Mouse (Mus musculus) 416B (cell line): ENCODE results near the gene Lpin2.

Experiments
- DNase-seq: peaks from one replicate; pipeline ENCODE4 v3.0.0; 2011; ENCODE audit warnings: low read depth

Gene Lpin2

DNA sequence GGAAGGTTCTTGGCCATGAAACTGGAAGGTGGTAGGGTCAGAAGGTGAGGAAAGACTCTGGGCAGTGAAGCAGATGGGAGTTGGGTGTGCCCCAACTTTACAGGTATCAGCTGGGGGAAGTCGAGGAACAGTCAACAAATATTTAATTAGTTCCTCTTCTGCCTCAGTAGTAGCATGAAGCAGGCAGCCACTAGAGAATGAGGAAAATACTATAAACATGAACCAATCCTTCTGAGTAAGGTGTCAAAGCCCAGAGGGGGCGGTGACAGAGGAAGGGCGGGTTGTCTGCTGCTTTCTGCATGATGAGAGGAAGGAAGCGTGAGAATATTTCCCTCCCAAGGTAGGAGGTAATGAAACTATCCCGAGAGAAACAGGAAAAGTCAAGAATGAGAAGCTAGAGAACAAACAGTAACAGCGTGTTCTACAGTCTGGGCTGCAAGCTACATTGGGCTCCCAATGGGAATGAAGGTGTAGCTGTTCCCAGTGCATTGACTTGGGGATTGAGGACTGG lies at the start of gene Lpin2:
TSS of gene Lpin2 (plus strand) at position 350 of the 511 bp plus-strand sequence.
- DNase-seq, result peak; percentile 51

GRCm38 (mm10) chr17:71132856-71133439 lies 49.4 kb upstream of the Lpin2 start:
- no peak for DNase-seq

DNA sequence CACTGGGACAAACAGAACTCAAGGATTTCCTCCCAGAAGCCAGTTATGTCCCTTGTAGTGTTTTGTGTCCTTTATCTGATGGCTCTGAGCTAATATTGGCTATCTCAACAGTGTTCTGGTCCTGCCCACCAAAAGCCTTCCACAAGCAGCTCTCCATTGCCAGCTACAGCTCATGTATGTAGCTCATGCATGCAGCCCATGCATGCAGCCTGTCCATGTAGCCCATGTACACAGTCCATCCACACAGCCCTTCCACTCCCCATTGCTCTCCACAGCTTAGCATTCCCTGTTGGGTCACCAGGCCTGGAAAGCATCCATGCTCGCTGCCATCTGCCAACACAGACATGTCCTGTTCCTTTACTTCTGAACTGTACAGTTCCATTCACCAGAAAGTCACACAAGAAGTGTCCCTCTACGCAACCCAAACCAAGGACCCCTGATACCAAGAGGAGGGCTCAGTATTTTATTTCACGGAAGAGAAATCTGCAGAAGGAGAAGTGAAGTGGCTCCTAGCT lies 47.9 kb upstream of the Lpin2 start:
- no peak for DNase-seq

DNA sequence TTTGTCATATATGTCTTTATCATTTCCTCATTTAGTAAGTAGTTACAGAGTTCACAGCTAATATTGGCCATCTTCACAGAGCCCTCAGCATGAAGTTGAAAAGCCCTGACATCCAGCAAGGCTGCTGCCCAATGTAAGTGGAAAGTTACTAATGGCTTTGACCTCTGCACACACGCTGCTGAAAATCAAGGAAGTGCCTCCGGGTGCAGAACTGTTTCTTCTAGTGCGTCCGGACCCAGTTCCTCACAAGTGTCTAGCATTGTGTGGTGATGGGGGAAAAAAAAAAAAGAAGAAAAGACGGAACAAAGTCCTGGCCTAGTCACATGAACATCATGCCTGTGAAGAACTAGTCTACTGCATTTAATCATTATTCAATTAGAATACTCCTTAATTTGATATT lies 47.3 kb upstream of the Lpin2 start:
- DNase-seq, result no peak

GRCm38 (mm10) chr17:71135866-71136265 lies 46.5 kb upstream of the Lpin2 start:
- DNase-seq, result no peak

DNA sequence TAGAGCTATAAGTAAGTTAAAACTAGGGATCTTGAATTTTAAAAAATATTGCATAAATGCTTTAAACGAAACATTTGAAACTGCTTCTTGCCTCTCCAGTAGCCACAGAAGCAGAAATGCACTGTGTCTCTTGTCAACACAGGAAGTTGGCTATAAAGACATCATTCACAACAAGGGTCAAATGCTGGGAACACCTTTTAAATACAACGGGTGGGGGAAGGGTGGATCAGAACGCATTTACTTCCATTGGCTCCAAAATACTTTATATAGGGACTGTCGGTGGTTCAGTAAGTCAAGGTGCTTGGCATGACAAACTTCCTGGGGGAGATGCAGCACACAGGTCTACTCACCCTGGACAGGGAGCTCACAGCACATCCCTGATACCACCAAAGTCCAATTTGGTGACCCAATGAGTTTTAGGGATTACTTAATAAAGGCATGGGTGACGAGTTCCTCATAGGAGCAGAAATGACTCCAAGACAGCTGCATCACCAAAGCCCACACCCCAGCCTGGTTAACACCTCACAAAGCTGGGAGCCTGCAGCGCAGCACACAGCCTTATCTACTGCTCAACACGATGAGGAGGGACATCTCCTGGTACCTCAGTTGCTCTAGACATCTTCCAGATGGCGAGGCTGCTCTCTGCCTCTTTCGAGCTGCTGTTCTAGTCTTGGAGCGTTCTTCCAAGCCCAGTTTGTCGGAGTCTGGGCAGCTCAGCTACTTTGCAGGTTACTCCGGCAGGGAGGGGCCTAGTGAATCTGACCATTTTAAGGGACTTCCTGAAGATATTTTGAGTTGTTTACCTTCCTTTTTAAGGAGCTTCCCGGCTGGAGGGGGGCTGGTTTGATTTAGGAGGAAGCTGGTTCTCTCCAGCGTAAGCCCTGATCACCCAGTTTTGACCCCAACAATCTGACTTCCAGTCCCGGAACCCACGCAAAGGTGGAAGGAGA lies 45.7 kb upstream of the Lpin2 start:
- DNase-seq, result no peak

- no peak for DNase-seq
Observed at GRCm38 (mm10) chr17:71137334-71137721, 45.0 kb upstream of the Lpin2 start.

DNA sequence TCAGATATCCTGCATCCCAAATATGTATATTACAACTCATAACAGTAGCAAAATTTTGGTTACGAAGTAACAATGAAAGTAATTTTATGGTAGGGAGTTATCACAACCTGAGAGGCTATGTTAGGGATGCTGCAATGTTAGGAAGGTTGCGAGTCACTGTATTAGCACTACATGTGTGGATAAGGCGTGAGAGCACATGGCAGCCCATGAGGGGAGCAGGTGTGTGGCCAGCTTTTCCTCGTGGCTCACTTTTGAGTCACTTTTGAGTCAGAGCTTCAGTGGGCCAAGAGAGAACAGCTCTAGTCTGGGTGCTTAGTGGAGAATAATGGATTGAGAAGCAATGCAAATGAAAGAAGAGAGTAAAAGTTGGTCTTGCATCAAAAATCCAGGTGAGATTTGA lies 40.3 kb upstream of the Lpin2 start:
- DNase-seq, result no peak

GRCm38 (mm10) chr17:71143155-71143554 lies 39.2 kb upstream of the Lpin2 start:
- DNase-seq, result peak; percentile 42

- no peak for DNase-seq
Observed at GRCm38 (mm10) chr17:71144322-71145116, 37.8 kb upstream of the Lpin2 start.

DNA sequence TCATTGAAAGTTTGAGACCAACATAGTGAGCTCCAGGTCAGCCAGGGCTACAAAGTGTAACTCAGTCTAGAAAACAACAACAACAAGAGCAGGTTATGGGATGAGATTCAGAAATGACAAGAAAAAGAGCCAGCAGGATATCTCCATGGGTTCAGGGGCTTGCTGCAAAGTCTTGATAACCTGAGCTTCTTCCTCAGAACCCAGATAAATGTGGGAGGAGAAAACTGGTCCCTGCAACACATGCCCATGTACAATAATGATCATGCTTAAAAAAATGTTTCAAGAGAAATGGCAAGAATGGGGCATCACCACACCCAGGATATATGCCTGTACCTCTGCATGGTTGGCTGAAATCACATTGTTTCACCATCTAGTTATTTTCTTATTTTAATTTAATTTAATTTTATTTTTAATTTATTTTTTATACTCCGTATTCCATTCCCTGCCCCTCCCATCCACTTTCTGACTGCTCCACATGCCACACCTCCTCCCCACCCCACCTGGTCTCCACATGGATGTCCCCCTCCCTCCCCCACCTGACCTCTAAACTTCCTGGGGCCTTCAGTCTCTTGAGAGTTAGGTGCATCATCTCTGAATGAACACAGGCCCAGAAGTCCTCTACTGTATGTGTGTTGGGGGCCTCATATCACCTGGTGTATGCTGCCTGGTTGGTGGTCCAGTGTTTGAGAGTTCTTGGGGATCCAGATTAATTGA lies 37.0 kb upstream of the Lpin2 start:
- no peak for DNase-seq

GRCm38 (mm10) chr17:71153356-71153755 lies 29.0 kb upstream of the Lpin2 start:
- no peak for DNase-seq

- DNase-seq, result no peak
Observed at GRCm38 (mm10) chr17:71155271-71155670, 27.1 kb upstream of the Lpin2 start.

DNA sequence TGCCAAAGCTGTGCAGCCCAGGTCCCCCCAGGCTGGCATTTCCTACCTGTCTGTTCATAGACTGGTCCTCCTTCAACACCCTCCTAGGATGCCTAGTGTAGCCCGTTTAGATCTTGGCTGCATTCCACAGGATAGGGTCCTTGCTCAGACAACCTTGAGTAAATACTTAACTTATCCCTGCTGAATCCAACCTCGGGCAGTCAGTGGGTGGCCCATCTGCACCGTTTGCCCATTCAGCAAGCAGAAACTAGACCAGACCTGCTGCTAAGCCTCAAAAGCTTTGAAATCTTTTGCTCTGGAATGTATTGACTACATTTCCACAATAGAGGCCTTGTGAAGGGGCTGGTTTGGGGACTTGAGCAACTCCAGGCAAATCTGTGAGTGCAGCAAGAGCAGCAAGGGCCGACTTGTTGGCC lies 23.2 kb upstream of the Lpin2 start:
- no peak for DNase-seq

- DNase-seq, result no peak
Observed at GRCm38 (mm10) chr17:71159720-71160119, 22.6 kb upstream of the Lpin2 start.

DNA sequence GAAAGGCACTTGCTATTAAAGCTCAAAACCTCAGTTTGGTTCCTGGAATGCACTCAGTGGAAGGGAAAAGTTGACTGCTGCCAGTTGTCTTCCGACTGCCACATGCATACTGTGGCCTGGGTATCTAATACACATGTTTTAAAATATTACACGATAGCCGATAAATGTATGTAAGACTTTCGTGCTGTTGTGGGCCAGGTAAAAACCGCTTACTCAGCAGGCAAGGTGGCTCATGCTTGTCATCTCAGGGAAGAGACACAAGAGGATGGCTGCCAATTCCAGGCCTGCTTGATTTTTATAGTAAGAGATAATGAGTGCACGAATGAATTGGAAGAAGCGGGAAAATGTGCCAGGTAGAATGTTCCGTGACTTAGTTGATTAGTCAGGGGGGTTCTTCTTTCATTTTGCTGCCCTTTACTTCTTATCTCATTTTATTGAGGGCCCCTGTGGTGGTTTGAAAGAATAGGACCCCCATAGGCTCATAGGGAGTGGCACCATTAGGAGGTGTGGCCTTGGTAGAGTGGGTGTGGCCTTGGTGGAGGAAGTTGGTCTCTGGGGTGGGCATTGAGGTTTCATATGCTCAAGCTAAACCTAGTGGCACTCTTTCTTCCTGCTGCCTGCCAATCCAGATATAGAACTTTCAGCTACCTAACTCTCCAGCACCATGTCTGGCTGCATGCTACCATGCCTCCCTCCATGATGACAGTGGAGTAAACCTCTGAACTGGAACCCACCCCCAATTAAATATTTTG lies 21.9 kb upstream of the Lpin2 start:
- DNase-seq, result peak; percentile 28

DNA sequence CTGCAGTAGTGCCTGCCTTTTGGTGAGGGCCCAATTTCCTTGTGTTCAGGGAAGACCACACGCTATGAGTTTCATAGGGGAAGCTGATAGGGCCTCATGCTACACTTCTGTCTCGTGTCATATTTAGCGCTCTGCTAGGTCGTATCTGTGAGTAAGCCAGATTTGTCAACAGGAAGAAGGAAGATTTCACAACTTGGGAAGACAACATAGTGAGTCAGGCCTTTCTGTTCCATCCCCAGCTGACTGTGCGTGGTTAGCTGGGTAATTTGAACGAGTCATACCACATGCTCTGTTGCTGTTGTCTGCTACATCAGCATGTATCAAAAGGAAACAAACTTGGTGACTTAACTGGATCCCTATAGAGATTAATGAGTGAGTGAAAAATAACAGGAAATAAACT lies 17.4 kb upstream of the Lpin2 start:
- DNase-seq, result peak; percentile 96

DNA sequence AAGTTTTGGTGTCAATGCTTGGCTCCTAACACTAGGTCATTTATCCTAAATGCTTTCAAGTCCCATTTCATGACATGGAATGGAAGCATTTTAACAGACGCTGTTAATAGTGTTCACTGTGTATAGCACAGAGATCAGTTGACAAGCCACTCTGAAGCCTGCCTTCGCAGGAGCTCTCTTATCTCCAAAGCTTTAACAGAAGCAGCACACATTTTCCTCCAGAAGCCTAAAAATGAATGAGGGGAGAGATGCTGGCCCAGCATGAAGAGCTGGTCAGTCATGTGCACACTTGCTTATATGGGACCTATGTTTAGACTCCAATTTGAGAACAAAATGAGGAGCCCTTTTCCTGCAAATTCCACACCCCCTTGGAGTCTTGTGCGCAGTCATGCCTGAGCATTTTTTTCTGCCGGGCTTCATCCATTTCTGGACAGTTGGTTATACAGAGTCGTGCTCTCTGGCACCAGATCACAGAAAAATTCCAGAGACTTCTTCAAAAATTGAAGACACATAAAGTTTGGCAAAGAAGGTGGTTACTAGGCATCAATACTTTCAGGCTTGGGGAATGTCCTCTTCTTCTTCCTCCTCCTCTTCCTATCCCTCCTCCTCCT lies 14.1 kb upstream of the Lpin2 start:
- DNase-seq, result no peak

DNA sequence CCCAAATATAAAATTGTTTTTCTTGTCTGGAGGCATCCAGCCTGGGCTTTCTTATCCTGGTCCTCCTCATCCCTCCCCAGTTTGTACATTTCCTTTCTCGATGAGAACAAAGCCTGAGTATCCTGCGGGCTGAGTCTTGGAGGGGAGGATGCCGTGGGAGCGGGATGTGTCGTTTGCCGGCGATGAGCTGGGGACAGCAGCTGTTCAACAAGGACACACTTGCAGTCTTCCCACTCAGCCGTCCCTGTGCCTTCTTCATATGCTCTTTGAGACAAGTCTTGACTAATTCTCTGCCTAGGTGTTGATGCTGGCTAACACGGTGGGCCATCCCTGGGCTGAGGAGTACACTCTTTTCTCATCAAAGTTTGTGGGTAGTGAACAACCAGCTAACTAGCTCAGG lies 13.5 kb upstream of the Lpin2 start:
- no peak for DNase-seq

GRCm38 (mm10) chr17:71169639-71170038 lies 12.7 kb upstream of the Lpin2 start:
- no peak for DNase-seq
